Mouse (Mus musculus) CD4-positive, CD25-positive, alpha-beta regulatory T cell, adult 2 months (primary cell): ENCODE results near the gene Rab19.
A peak's percentile ranks its signal among the peaks of the same experiment; 100 is the strongest.

Experiments
- DNase-seq: peaks from one replicate; pipeline ENCODE4 v3.0.0-alpha.2; 2012; ENCODE audit warnings: low read depth, low spot score

Rab19 gene

DNA sequence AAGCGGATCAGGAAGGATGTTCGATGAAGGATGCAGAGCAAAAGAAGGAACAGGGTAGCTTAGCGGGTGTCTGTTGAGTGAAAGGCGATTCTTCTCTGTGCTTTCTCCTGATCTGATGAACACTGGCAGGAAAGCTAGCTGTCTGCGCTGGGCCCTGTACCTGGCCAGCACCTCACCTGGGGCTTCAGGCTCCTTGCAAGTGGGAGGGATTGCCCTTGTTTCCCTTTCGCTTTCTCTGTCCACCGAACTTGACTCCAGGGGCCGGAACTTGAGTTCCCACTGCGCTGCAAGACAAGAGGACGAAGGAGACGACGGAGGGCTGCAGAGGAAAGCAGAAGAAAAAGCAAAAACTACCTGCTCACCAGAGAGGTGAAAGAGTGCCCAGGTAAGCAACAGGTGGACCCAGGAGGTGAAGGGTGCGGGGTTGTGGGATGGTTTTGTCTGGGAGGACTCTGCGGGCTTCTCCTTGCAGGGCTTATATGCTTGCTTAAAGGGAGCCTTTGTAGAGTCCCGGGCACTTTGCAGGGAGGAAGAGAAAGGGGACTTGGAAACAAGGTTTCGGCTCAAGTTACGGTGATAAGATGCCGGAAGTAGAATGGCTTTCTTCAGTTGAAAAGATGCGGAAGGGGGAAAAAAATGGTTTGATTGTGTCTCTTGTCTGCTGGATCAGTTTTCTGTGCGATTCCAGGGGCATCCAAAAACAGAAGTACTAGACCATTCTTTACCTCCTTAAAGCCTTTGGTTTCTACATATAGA, at the start of gene Rab19:
TSS of gene Rab19 (plus strand) at position 51 of the 756 bp plus-strand sequence.
- DNase-seq, result peak; percentile 67

DNA sequence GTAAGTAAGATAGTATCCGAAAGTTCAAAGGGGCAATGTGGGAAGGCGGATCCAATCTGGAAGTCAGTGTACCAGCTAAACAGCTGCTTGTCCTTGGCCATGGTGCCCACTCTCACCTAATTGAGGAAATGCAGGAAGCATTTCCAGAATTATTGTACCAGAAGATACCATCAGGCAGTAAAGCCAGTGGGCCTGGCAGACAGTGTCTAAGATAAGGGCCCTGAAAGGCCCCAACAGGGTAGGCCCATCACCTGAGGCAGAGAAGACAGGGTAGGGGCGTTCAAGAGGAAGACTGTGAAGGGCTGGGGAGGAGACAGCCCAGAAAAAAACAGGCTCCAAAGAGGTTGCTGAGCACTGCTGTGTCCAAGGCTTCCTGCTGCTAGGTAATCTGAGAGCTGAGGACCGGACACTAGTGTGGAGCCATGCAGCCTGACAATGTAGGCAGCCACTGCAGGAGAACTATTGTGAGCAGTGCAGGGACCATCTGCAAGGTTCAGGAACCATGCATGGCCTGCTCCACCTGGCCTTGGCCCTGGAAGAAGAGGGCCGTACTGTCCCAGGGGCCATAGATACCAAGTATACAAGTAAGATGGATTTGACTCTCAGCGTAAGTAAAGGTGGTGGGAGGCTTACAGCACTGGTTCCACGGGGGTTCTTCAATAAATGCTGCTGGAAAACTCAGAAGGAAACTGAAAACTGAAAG, 48.8 kb upstream of the Rab19 start:
- no peak for DNase-seq

GRCm38 (mm10) chr6:39334224-39334623, 46.8 kb upstream of the Rab19 start:
- DNase-seq, result peak; percentile 88

DNA sequence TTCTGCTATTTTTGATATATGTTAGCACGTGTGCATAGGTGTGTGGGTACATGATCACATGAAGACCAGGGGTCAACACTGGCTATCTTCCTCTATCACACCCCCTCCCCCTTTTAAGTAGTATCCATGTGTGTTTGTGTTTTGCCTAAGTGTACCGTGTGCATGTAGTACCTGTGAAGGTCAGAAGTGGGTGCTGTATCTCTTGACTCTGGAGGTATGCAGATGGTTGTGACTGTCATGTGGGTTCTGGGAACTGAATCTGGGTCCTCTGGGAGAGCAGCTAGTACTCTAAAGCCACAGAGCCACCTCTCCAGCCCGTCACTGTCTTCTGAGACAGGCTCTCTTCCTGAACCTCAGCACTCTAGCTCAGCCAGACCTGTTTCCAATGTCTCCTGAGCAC, 46.1 kb upstream of the Rab19 start:
- DNase-seq, result peak; percentile 35

- no peak for DNase-seq
Observed at GRCm38 (mm10) chr6:39338359-39338758, 42.6 kb upstream of the Rab19 start.

DNA sequence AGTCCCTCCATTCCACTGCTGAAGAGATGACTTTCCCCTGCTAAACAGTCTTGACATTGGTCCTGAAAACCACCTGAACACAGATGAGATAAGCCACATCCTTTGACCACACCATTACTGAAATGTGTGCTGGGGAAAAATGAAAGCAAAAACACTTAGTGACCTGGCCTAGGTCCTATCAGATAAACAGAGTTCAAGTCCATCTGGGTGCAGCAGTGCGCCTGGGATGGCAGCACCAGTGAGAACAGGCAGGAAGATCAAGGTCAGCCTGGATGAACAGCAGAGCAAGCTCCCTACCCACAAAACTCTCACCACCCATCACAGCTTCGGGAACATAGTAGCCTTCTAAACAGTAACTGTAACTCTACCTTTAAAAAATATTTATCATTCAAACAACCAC, 39.2 kb upstream of the Rab19 start:
- no peak for DNase-seq

GRCm38 (mm10) chr6:39344020-39344419, 37.0 kb upstream of the Rab19 start:
- DNase-seq, result peak; percentile 92

DNA sequence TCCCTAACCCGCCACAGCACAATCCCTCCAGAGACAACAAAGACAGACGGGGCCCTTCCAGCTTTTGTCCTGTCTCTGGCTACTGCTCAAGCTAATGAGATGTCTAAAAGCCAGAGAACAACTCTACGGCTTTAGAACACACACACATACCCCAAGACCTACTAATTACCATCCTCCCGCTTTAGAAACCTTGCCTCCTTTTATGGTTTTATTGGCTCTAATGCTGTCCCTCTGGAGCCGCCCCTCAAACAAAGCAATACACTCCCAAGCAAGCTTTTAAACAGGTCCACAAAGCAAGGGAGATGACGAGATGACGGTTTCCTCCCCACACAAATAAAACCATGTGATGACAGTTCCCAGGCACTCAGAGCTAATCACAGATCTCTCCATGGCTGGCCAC, 35.5 kb upstream of the Rab19 start:
- no peak for DNase-seq

- peak; percentile 29 for DNase-seq
Observed at GRCm38 (mm10) chr6:39346991-39347501, 33.9 kb upstream of the Rab19 start.

GRCm38 (mm10) chr6:39347880-39348814, 32.8 kb upstream of the Rab19 start:
- peak; percentile 63 for DNase-seq

- DNase-seq, result no peak
Observed at GRCm38 (mm10) chr6:39348946-39349345, 32.0 kb upstream of the Rab19 start.

- DNase-seq, result peak; percentile 42
Observed at GRCm38 (mm10) chr6:39359207-39359606, 21.8 kb upstream of the Rab19 start.

GRCm38 (mm10) chr6:39362684-39363083, 18.3 kb upstream of the Rab19 start:
- DNase-seq, result no peak

- no peak for DNase-seq
Observed at GRCm38 (mm10) chr6:39369631-39370030, 11.3 kb upstream of the Rab19 start.

- DNase-seq, result no peak
Observed at GRCm38 (mm10) chr6:39372042-39372441, 8.9 kb upstream of the Rab19 start.

DNA sequence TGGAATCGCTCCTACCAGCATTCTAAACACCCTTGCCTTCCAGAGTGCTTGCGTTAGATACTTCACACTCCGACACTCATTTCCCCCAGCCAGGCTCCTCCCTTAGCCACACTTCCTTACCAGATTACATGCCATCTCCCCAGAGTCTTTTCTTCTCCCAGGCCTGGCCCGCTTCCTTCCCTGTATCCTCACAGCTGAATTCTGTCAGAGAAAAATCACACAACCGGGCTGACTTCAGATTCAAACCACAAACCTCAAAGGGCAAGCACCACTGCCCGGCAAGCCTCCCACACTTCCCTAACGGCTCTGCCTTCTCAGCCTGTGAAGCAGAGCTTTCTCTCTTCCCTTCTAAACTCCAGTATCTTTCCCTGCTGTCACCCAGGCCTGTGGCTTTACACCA, 8.2 kb upstream of the Rab19 start:
- no peak for DNase-seq

GRCm38 (mm10) chr6:39373301-39373955, 7.5 kb upstream of the Rab19 start:
- DNase-seq, result no peak

- no peak for DNase-seq
Observed at GRCm38 (mm10) chr6:39376775-39377174, 4.2 kb upstream of the Rab19 start.

DNA sequence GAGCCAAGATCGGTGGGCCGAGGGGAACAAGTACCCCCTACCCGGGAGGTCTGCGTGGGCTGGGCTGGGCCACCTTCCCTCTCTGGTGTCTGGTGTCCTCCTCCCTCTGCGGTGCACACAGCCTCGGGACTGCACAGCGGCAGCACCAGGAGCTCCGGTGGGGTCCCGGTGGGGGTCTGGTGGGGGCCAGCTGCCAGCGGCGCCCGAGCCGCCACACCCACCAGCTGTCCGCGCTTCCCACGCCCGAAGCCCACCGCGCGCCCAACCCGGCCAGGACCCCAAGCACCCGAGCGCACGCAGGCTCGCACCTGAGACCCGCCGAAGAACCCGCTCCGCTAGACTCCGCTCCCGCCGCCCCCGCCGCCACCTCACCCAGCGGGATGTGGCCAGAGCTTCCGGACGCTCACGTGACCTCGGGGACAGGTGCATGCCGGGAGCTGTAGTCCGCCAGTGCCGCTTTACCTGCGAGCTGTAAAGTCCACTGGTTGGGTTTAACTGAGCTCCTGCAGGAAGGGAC, 3.6 kb upstream of the Rab19 start, which contains the start of gene Slc37a3:
TSS of gene Slc37a3 (minus strand) at position 365 of the 517 bp plus-strand sequence.
- DNase-seq, result peak; percentile 92

GRCm38 (mm10) chr6:39378161-39378835, 2.7 kb upstream of the Rab19 start:
- DNase-seq, result peak; percentile 33
